Mouse (Mus musculus): ENCODE data around the gene Ntmt1.

DNA sequence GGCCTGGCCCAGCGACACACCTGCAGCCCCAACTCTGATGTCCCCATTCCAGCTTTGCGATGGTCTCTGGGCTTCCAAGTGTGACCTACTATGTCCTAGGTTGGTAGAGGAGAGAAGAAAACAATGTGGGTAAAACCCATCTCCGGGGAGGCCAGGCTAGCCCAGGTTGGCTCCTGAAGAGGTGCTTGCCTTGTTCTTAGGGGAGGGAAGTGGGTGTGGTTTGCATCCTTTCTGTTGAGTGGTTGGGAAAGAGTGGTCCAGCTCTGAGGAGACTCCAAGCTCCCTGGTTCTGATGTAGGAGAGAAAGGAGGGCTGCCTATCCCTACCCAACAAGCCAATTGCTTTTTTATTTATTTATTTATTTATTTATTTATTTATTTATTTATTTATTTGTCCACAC, 57.8 kb downstream of the Ntmt1 start:
- no peak for TF ChIP-seq POLR2A (IDR thresholded peaks at IDR 0.05; ENCODE audit: low read depth, low read length)
- no peak for TF ChIP-seq CTCF (conservative IDR thresholded peaks at IDR 0.05; ENCODE audit: insufficient read depth, insufficient read length, low read depth, low read length)

Data from kidney, adult 2 months (tissue).